Mouse (Mus musculus) embryonic fibroblast, embryonic 13.5 days (primary cell): ENCODE data around the gene Map2k1.

Source experiments
- CTCF ChIP-seq: IDR thresholded peaks from 2 replicates; pipeline ENCODE4 v1.5.1; 2011; ENCODE audit warnings: mild to moderate bottlenecking, control low read depth, low read length, moderate library complexity, borderline replicate concordance; ENCODE audit not compliant: insufficient read depth
- POLR2A ChIP-seq: IDR thresholded peaks from 2 replicates; pipeline ENCODE4 v1.6.1; 2011; ENCODE audit warnings: low read depth, mild to moderate bottlenecking, control low read depth, low read length, moderate library complexity

DNA sequence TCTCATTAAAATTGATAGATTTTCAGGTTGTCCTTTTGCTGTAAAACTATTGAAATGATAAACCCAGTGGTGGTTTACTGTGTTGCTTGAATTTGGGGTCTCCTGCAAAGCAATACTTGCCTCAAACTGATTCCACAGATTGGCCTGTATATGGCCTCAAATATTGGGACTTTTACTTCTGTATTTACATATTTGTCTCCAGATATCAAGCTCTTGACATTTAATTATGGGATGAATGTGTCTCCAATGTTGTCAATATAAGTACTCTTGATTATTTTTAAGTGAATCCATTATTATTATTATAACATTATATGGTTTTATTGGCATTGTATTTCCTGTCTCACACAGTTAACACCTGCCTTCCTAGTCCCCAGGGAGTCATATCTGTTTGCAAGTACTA, 79.1 kb downstream of the Map2k1 start:
- TF ChIP-seq CTCF: no peak
- no peak for TF ChIP-seq POLR2A
